ENCODE assay signal across 20 mouse cellular contexts in the genomic region with DNA sequence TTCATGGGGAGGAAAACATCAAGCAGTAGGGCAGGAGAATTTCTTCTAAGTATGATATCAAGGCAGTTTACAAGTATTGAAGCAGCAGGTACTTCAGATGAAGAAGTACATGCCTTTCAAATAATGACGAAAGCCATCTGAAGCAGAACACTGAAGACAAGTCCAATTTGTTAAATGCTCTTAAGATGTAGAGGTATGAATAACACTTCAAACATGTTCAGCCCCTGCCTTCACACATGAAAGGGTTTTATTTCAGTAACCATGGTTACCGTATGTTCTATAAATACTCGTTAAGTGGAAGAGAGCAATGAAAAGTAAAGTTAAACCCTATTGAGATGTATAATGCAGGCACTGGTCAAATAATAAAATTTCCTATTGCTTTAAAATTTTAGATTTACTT.
"Had no signal": no experiment of that assay in that cellular context is flagged by ENCODE, and none has a peak within 500 bp of the region (broad histone marks: within the 10 kb centered on the region; RNA-seq: fewer than 3 reads in every experiment).

No protein-coding gene starts in this region.

- H3K27ac ChIP-seq: liver, embryonic 13.5 days; liver, embryonic 15.5 days; lung, embryonic 15.5 days; macrophage; midbrain, embryonic 13.5 days; midbrain, embryonic 15.5 days; neural tube, embryonic 13.5 days had no signal

- H3K4me2 ChIP-seq: liver, embryonic 11.5 days; liver, embryonic 13.5 days; liver, embryonic 15.5 days; lung, embryonic 15.5 days; midbrain, embryonic 11.5 days; midbrain, embryonic 13.5 days; midbrain, embryonic 15.5 days; neural tube, embryonic 13.5 days had no signal

- H3K36me3 ChIP-seq: liver, embryonic 13.5 days; liver, embryonic 15.5 days; lung, embryonic 15.5 days; midbrain, embryonic 13.5 days; midbrain, embryonic 15.5 days; neural tube, embryonic 13.5 days had no signal

- H3K9me3 ChIP-seq: liver, embryonic 13.5 days; liver, embryonic 15.5 days; lung, embryonic 15.5 days; megakaryocyte, embryonic 14.5 days; midbrain, embryonic 13.5 days; midbrain, embryonic 15.5 days; neural tube, embryonic 13.5 days had no signal

- H3K4me1 ChIP-seq: liver, embryonic 13.5 days; liver, embryonic 15.5 days; lung, embryonic 15.5 days; megakaryocyte, embryonic 14.5 days; midbrain, embryonic 13.5 days; midbrain, embryonic 15.5 days; neural tube, embryonic 13.5 days had no signal

- DNase-seq: liver, embryonic 13.5 days; liver, postnatal 0 days; lung, postnatal 36 days; retina, postnatal 1 day; right cerebral cortex, adult 18-20 months; right cerebral cortex, postnatal 25 days; right cerebral cortex, postnatal 4 days; spleen, adult 18-20 months; thymus, adult 18-20 months; thymus, postnatal 14 days; thymus, postnatal 36 days had no signal

- H3K4me3 ChIP-seq: liver, embryonic 13.5 days; liver, embryonic 15.5 days; lung, embryonic 15.5 days; megakaryocyte, embryonic 14.5 days; midbrain, embryonic 13.5 days; midbrain, embryonic 15.5 days; neural tube, embryonic 13.5 days had no signal

- H3K9ac ChIP-seq: liver, embryonic 13.5 days; liver, embryonic 15.5 days; liver, postnatal 0 days; lung, embryonic 15.5 days; midbrain, embryonic 13.5 days; midbrain, embryonic 15.5 days; neural tube, embryonic 13.5 days had no signal

- ATAC-seq: liver, postnatal 0 days; midbrain, embryonic 13.5 days; midbrain, embryonic 15.5 days had no signal

- H3K27me3 ChIP-seq: liver, embryonic 13.5 days; liver, embryonic 15.5 days; lung, embryonic 15.5 days; midbrain, embryonic 15.5 days had no signal
